Mouse (Mus musculus): ENCODE measurements at regions not wholly inside any gene's neighbourhood (a gene's known extent, or its start where the extent isn't known, plus 50 kb on each side); places are given as distances from the start of the nearest gene placed in this dataset.
"Not testable (repeated sequence)": the region's sequence is repeated elsewhere in the genome, so short reads cannot be mapped to it uniquely, and the experiment has no call there.

- DNase-seq (ENCODE audit: low read depth), result peak; percentile 48
These were observed 117.3 kb downstream of the Gm5426 start for GRCm38 (mm10) chr10:96253671-96254070.

GRCm38 (mm10) chr10:96254250-96254862 is 118.0 kb downstream of the Gm5426 start:
- DNase-seq (ENCODE audit: low read depth), result peak; percentile 65

- no peak for DNase-seq (ENCODE audit: low read depth)
These were observed 121.5 kb downstream of the Gm5426 start for GRCm38 (mm10) chr10:96257935-96258334.

- no peak for DNase-seq (ENCODE audit: low read depth)
These were observed 122.8 kb downstream of the Gm5426 start for GRCm38 (mm10) chr10:96259242-96259641.

GRCm38 (mm10) chr10:96259648-96260047 is 123.2 kb downstream of the Gm5426 start:
- no peak for DNase-seq (ENCODE audit: low read depth)

- DNase-seq (ENCODE audit: low read depth), result no peak
These were observed 127.1 kb downstream of the Gm5426 start for GRCm38 (mm10) chr10:96263544-96263943.

- DNase-seq (ENCODE audit: low read depth), result peak; percentile 50
These were observed 128.0 kb downstream of the Gm5426 start for GRCm38 (mm10) chr10:96264433-96264832.

GRCm38 (mm10) chr10:96264866-96265265 is 128.5 kb downstream of the Gm5426 start:
- DNase-seq (ENCODE audit: low read depth), result no peak

- DNase-seq (ENCODE audit: low read depth), result no peak
These were observed 129.8 kb downstream of the Gm5426 start for GRCm38 (mm10) chr10:96266100-96266735.

GRCm38 (mm10) chr10:96267603-96268002 is 131.2 kb downstream of the Gm5426 start:
- no peak for DNase-seq (ENCODE audit: low read depth)

- DNase-seq (ENCODE audit: low read depth), result peak; percentile 82
These were observed 137.4 kb downstream of the Gm5426 start for GRCm38 (mm10) chr10:96273607-96274365.

- DNase-seq (ENCODE audit: low read depth), result no peak
These were observed 143.7 kb downstream of the Gm5426 start for GRCm38 (mm10) chr10:96280149-96280548.

- DNase-seq (ENCODE audit: low read depth), result no peak
These were observed 149.1 kb downstream of the Gm5426 start for GRCm38 (mm10) chr10:96285407-96286093.

GRCm38 (mm10) chr10:96286094-96286485 is 149.7 kb downstream of the Gm5426 start:
- DNase-seq (ENCODE audit: low read depth), result no peak

- DNase-seq (ENCODE audit: low read depth), result not testable (repeated sequence)
These were observed 152.6 kb downstream of the Gm5426 start for GRCm38 (mm10) chr10:96289005-96289404.

- DNase-seq (ENCODE audit: low read depth), result no peak
These were observed 157.2 kb downstream of the Gm5426 start for GRCm38 (mm10) chr10:96293622-96294021.

- no peak for DNase-seq (ENCODE audit: low read depth)
These were observed 158.3 kb downstream of the Gm5426 start for GRCm38 (mm10) chr10:96294666-96295065.

- DNase-seq (ENCODE audit: low read depth), result no peak
These were observed 161.3 kb downstream of the Gm5426 start for GRCm38 (mm10) chr10:96297658-96298057.

GRCm38 (mm10) chr10:96298566-96298965 is 162.2 kb downstream of the Gm5426 start:
- no peak for DNase-seq (ENCODE audit: low read depth)

GRCm38 (mm10) chr10:96305701-96306100 is 169.3 kb downstream of the Gm5426 start:
- no peak for DNase-seq (ENCODE audit: low read depth)

GRCm38 (mm10) chr10:96308713-96309445 is 172.5 kb downstream of the Gm5426 start:
- no peak for DNase-seq (ENCODE audit: low read depth)

- no peak for DNase-seq (ENCODE audit: low read depth)
These were observed 173.4 kb downstream of the Gm5426 start for GRCm38 (mm10) chr10:96309766-96310165.

Data from induced T-regulatory cell, adult 2 months (primary cell).